Mouse (Mus musculus): ENCODE measurements around the gene Cyp3a44.
"Not testable (repeated sequence)": the region's sequence is repeated elsewhere in the genome, so short reads cannot be mapped to it uniquely, and the experiment has no call there.

The Cyp3a44 gene

DNA sequence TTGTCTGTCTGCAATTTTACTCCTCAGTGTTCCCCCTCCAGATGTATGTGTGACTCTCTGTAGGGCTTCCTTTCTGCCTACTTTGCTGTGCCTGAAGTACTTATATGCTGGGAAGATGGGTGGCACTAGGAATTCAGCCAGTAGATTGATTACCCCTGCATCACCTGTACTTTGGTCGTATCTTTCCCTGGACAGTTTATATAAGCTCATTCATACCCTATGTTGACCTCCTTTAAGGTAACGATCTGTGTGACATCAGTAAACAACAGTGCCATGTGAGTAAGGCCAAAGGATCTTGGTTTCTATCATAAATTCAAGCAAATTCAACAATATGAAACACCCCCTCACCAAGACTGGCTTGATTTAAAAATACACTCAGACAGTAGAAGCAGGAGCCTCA lies at the start of gene Cyp3a44:
TSS of gene Cyp3a44 (minus strand) at position 79 of the 400 bp plus-strand sequence.
- DNase-seq (ENCODE audit: low read depth, low spot score) = not testable (repeated sequence)

DNA sequence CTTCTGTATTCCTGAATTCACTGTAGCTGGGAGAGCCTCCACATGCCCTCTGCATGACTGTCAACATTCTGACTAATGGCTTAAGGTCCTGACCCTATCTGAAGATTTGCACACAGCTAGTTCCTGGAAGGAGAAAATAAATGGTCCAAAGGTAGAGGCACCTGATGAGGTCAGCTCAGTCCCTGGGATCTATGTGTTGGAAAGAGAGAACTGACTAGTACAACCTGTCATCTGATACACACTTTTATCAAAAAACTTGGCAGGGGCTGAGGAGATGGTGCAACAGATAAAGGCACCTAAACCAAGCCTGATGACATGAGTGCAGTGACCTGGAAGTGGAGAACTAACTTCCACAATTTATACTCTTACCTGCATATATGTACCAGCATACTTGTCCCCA lies 5.4 kb downstream of the Cyp3a44 start:
- not testable (repeated sequence) for DNase-seq (ENCODE audit: low read depth, low spot score)

DNA sequence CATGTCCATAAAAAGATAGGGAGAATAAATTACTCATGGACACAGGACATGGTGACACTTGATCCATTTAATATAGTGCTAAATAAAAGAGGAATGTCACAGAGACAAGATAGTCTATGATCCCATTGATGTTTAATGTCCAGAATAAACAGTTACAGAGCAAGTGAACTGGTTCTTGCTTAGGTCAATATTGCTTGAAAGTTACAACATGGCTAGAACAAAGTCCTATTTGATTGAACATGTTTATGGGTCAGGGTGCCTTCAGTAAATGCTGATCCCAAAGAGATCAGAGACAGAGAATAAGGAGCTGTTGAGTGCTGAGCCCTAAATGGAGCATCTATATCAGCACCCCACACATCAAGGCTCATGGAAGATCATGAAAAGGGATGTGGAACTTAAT lies 12.4 kb downstream of the Cyp3a44 start:
- DNase-seq (ENCODE audit: low read depth, low spot score) = not testable (repeated sequence)

DNA sequence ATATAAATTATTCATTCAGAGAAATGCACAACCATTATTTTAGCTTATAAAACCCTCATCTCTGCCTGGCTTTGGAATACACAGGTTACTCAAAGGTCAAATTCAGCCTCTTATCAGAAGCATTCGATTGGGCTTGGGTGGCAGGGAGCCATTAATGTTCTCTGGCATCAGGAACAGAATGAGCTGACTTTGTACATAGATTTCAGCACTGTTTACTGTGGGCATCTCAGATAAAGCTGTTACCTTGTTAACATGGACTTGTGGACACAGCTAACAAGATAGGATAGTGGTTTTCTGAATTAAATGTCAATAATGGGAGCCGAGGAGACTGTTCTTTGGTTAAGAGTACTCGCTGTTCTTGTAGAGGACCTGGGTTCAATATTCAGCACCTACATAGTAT lies 68.2 kb downstream of the Cyp3a44 start:
- DNase-seq (ENCODE audit: low read depth, low spot score) = not testable (repeated sequence)
